9 mouse cellular contexts compared by ENCODE assay signal in the genomic region with DNA sequence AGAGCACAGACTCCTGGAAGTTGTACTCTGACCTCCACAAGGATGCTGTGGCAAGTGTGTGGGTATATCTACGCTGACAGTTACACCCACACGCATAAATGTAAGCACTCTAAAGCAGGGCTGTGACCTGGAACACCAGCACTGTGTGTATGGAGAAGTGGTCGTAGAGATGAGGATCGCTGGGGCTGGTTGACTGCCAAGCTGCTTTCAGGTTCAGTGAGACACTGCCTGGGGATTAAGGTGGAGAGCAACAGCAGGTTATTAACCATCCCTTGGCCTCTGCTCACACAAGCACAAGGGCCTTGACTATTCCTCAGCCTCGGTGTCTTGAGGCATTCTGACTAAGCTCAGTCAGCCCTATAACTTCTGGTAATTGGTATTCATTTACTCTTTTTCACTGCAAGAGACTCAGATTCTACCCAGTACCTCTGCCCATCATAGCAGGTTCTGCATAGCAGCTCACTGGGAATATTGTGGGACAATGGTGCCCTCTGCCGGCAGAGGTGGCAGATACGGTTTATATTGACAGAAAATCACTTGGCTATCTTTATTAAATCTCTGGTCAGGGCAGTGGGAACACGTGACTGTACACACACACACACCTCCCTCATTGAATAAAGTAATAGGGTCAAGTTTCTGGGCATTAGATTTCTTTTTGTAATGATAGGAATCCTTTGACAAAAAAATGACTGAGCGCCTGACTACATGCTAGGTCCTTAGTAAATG. TPM values are rescaled to one million over a fixed set of nuclear protein-coding genes. Genes with fewer than 3 reads are reported as not detected.
A peak's percentile ranks its signal among the peaks of the same experiment; 100 is the strongest.
DNase-seq lines count a peak whose midpoint lies in the region; ATAC-seq lines count a peak whose summit lies in the region.
"Had no signal": no experiment of that assay in that cellular context is flagged by ENCODE, and none has a peak within 500 bp of the region (broad histone marks: within the 10 kb centered on the region; RNA-seq: fewer than 3 reads in every experiment).

No protein-coding gene starts in this region.

- DNase-seq in heart, adult 11 months, result peak; percentile 95
- DNase-seq in c-Kit-positive CD71-negative TER-119-negative erythroid progenitor cells, embryonic 14.5 days (ENCODE audit: low read depth), result peak; percentile 82
- DNase-seq in forebrain, embryonic 11.5 days (ENCODE audit: low spot score), result peak; percentile 88
- peak; percentile 89 for DNase-seq in heart, postnatal 4 days
- DNase-seq in layer of hippocampus, postnatal 36 days, result peak; percentile 81 to 88
- DNase-seq in midbrain, embryonic 10.5 days (ENCODE audit: low spot score), result peak; percentile 82
- peak; percentile 86 for DNase-seq in right cerebral cortex, postnatal 4 days

- H3K27me3 ChIP-seq in heart, embryonic 11.5 days (ENCODE audit: control insufficient read depth, insufficient read depth, low read length), result no peaks in the 10 kb centered on the region
- no peaks in the 10 kb centered on the region for H3K27me3 ChIP-seq in forebrain, embryonic 11.5 days (ENCODE audit: control insufficient read depth, insufficient read depth, low read length)
- H3K27me3 ChIP-seq in midbrain, embryonic 10.5 days (ENCODE audit: low read depth, poor library complexity, severe bottlenecking), result no peaks in the 10 kb centered on the region
- H3K27me3 ChIP-seq: megakaryocyte, embryonic 14.5 days had no signal

- no peak overlapping the region for H3K4me3 ChIP-seq in heart, embryonic 11.5 days (ENCODE audit: low read depth, low read length)
- no peak overlapping the region for H3K4me3 ChIP-seq in forebrain, embryonic 11.5 days (ENCODE audit: low read depth, low read length)
- H3K4me3 ChIP-seq in midbrain, embryonic 10.5 days, result no peak overlapping the region
- H3K4me3 ChIP-seq: megakaryocyte, embryonic 14.5 days had no signal

- peaks cover 3% of the 10 kb centered on the region; the same call in 1 of the 2 replicates for H3K4me1 ChIP-seq in heart, embryonic 11.5 days (ENCODE audit: control insufficient read depth, insufficient read depth, low read length)
- peaks cover 2% of the 10 kb centered on the region; the same call in 1 of the 2 replicates for H3K4me1 ChIP-seq in forebrain, embryonic 11.5 days (replicated peaks; ENCODE audit: control insufficient read depth, insufficient read depth, low read length)
- H3K4me1 ChIP-seq in midbrain, embryonic 10.5 days, result peaks cover 17% of the 10 kb centered on the region

- H3K9ac ChIP-seq in heart, embryonic 11.5 days (ENCODE audit: low read depth, low read length), result no peak overlapping the region
- no peak overlapping the region for H3K9ac ChIP-seq in forebrain, embryonic 11.5 days (ENCODE audit: low read length)

- H3K36me3 ChIP-seq in heart, embryonic 11.5 days (ENCODE audit: control insufficient read depth, insufficient read depth, low read length), result peaks cover 23% of the 10 kb centered on the region
- peaks cover 9% of the 10 kb centered on the region; the same call in 1 of the 2 replicates for H3K36me3 ChIP-seq in forebrain, embryonic 11.5 days (ENCODE audit: control insufficient read depth, insufficient read depth, low read length)
- H3K36me3 ChIP-seq in midbrain, embryonic 10.5 days, result peaks cover 41% of the 10 kb centered on the region

- no peak overlapping the region for H3K27ac ChIP-seq in heart, embryonic 11.5 days (ENCODE audit: low read depth, low read length)
- no peak overlapping the region for H3K27ac ChIP-seq in forebrain, embryonic 11.5 days (ENCODE audit: low read depth, low read length)
- H3K27ac ChIP-seq in midbrain, embryonic 10.5 days (replicated peaks), result no peak overlapping the region

- no peak for ATAC-seq in heart, embryonic 11.5 days (replicated peaks; ENCODE audit: insufficient number of reproducible peaks, low FRiP score, low TSS enrichment)
- 0 out of 2 replicates have a peak, but pooled peaks have one; percentile 11 for ATAC-seq in forebrain, embryonic 11.5 days (replicated peaks; ENCODE audit: low FRiP score)

- H3K9me3 ChIP-seq in heart, embryonic 11.5 days (replicated peaks; ENCODE audit: control insufficient read depth, low read length), result no peaks in the 10 kb centered on the region
- H3K9me3 ChIP-seq in forebrain, embryonic 11.5 days (ENCODE audit: control insufficient read depth, low read length), result no peaks in the 10 kb centered on the region
- no peaks in the 10 kb centered on the region for H3K9me3 ChIP-seq in midbrain, embryonic 10.5 days (replicated peaks)
- H3K9me3 ChIP-seq: megakaryocyte, embryonic 14.5 days had no signal

- no peak overlapping the region for H3K4me2 ChIP-seq in heart, embryonic 11.5 days
- no peak overlapping the region for H3K4me2 ChIP-seq in forebrain, embryonic 11.5 days (ENCODE audit: low read depth, low read length, severe bottlenecking)

- WGBS in heart, embryonic 11.5 days (ENCODE audit: insufficient replicate concordance), result 35% methylated on average over 9 of the region's 9 CpGs
- WGBS in forebrain, embryonic 11.5 days, result 39% methylated on average over 9 of the region's 9 CpGs
- 38% methylated on average over 9 of the region's 9 CpGs for WGBS in midbrain, embryonic 10.5 days

RNA-seq across cellular contexts. Expression of a gene that starts 1.9 kb away (rescaled TPM):
- 24.2 and 31.7 TPM in 2 replicates for polyA plus RNA-seq in heart, embryonic 11.5 days (2014; fragmentation: Nextera tagmentation; extraction: Ambion mirVana)
- polyA plus RNA-seq in forebrain, embryonic 11.5 days (2014; fragmentation: Nextera tagmentation; extraction: Ambion mirVana), result 58.2 and 61.5 TPM in 2 replicates
- 10 to 100 TPM; 11.3 to 13.3 TPM for total RNA-seq in heart, postnatal 4 days (2021)
- total RNA-seq in layer of hippocampus, postnatal 36 days (2021), result 10 to 100 TPM; 36.6 to 44.2 TPM
- polyA plus RNA-seq in midbrain, embryonic 10.5 days (2016; fragmentation: Nextera tagmentation; extraction: Ambion mirVana), result 64.8 and 73.1 TPM in 2 replicates

RNA-seq across cellular contexts. Expression of a gene that starts 15.0 kb away (rescaled TPM):
- 62.7 and 68.1 TPM in 2 replicates for polyA plus RNA-seq in heart, embryonic 11.5 days (2014; fragmentation: Nextera tagmentation; extraction: Ambion mirVana)
- 72.8 and 74.0 TPM in 2 replicates for polyA plus RNA-seq in forebrain, embryonic 11.5 days (2014; fragmentation: Nextera tagmentation; extraction: Ambion mirVana)
- total RNA-seq in heart, postnatal 4 days (2021), result 10 to 100 TPM; 83.9 to 86.7 TPM
- 10 to 100 TPM; 58.1 to 70.6 TPM for total RNA-seq in layer of hippocampus, postnatal 36 days (2021)
- 70.4 and 75.0 TPM in 2 replicates for polyA plus RNA-seq in midbrain, embryonic 10.5 days (2016; fragmentation: Nextera tagmentation; extraction: Ambion mirVana)

RNA-seq across cellular contexts. Expression of a gene that starts 42.1 kb away (rescaled TPM):
- polyA plus RNA-seq in heart, embryonic 11.5 days (2014; fragmentation: Nextera tagmentation; extraction: Ambion mirVana), result 120 and 138 TPM in 2 replicates
- polyA plus RNA-seq in forebrain, embryonic 11.5 days (2014; fragmentation: Nextera tagmentation; extraction: Ambion mirVana), result 295 and 297 TPM in 2 replicates
- 10 to 100 TPM; 79.5 to 80.1 TPM for total RNA-seq in heart, postnatal 4 days (2021)
- 100 to 1,000 TPM in 1 of 2 experiments, 10 to 100 TPM in 1; 80.8 to 107 TPM for total RNA-seq in layer of hippocampus, postnatal 36 days (2021)
- polyA plus RNA-seq in midbrain, embryonic 10.5 days (2016; fragmentation: Nextera tagmentation; extraction: Ambion mirVana), result 295 and 321 TPM in 2 replicates
